Mouse (Mus musculus) spleen, embryonic (tissue): Measurements from ENCODE around the gene Mpv17l2.

Experiments
- CTCF ChIA-PET: fragments of 350-600 bp; sonication (Branson Sonifier 250); formaldehyde crosslinking; loops from one replicate; lab custom pipeline; 2022; lab: Charles Lee

The Mpv17l2 gene

GRCm38 (mm10) chr8:70791975-70792691, 31.4 kb upstream of the Mpv17l2 start:
- CTCF ChIA-PET, result interaction anchor here (1.0 to 1.2 kb wide), 2 partner anchors 18 to 29 kb away, joined by 3 read pairs; no protein-coding TSS in a partner anchor

DNA sequence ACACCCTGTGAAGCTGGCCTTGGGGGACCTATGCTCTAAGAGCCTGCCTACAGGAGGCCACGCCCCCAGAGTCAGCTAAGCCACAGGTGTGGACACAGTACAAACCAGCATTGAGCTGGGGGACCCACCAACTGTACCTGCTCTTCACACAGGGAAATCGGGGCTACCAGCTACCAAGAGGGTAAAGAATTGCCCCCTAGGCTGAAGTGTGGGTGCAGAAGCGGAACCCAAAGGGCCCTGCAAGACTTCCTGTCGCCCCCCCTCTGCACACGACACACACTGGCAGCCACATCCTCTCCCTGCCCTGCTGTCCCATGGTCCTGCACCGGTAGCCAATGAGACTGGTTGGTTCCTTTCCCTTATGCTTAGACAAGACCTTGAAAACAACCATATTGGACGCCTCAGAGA, 30.6 kb upstream of the Mpv17l2 start:
- CTCF ChIA-PET, result interaction anchor here (1.0 to 1.5 kb wide), 3 partner anchors 11 to 28 kb away, joined by 3 to 5 read pairs (median 3); partner anchors contain the start of gene Pik3r2

GRCm38 (mm10) chr8:70790846-70791245, 30.1 kb upstream of the Mpv17l2 start:
- CTCF ChIA-PET, result interaction anchor here (1.0 to 1.5 kb wide), 4 partner anchors 12 to 27 kb away, joined by 3 to 5 read pairs (median 3); partner anchors contain the start of gene Pik3r2

DNA sequence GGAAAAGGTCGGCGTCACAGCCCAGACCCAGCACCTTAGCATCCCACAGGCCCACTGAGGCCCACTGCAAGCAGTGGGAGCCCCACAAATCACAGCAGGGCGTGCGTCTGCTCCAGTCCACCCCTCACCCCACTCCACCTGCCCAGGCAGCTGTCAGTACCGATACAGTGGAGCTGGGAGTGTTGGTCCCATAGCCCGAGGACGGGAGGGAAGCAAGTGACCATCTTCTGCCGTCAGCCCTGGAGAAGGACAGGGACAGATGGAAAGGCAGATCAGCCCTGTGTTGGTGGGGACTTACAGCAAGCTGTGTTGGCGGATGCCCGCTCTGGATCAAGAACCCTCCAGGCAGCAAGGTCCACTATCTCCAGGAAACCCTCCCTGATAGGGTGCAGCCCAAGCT, 28.3 kb upstream of the Mpv17l2 start:
- CTCF ChIA-PET, result no interaction called here

DNA sequence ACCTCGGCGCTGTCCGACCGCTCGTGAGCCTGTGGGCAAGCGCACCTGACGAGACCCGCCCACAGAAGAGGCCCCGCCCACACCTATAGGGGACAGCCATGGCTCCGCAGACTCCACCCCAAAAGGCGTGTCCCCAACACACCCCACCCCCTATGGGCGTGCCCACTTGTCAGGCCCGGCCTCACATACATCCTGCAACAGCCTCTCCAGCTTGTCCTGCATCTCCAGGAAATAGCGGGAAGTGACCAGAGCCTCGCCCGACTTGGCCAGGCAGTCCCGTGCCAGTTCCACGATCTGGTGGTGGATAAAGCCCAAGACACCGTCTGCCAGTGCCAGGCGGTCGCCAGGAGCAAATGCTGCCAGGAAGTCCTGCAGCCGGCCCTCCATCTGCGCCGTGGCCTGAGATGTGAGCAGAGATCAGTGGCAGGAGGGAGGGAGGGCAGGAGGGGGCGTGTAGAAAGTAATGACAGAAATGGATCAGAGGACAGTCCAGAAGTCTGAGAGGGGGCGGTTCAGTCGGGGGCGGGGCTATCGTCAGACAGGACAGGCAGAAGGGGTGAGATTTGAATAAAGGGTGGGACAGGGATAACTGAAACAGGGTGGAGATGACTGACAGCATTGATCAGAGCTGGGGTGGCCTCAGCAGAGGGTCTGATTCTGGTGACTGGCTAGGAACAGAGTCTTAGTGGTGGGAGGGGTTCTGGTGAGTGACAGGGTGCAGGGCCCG, 27.4 kb upstream of the Mpv17l2 start:
- CTCF ChIA-PET, result interaction anchor here (1.4 kb wide), 1 partner anchor 16 kb away, joined by 3 read pairs; no protein-coding TSS in a partner anchor

GRCm38 (mm10) chr8:70787051-70787445, 26.3 kb upstream of the Mpv17l2 start:
- CTCF ChIA-PET, result interaction anchor here (1.4 kb wide), 1 partner anchor 17 kb away, joined by 3 read pairs; no protein-coding TSS in a partner anchor

GRCm38 (mm10) chr8:70786291-70787050, 25.7 kb upstream of the Mpv17l2 start:
- CTCF ChIA-PET, result interaction anchor here (1.4 kb wide), 1 partner anchor 17 kb away, joined by 3 read pairs; no protein-coding TSS in a partner anchor

GRCm38 (mm10) chr8:70780093-70780492, 19.3 kb upstream of the Mpv17l2 start:
- CTCF ChIA-PET, result no interaction called here

GRCm38 (mm10) chr8:70776496-70777444, 16.0 kb upstream of the Mpv17l2 start, which contains the start of gene Pik3r2:
Gene Pik3r2, minus strand, starts transcription at chr8:70776713.
- CTCF ChIA-PET, result interaction anchor here (1.4 kb wide), 2 partner anchors 14 to 18 kb away, joined by 3 to 5 read pairs; no protein-coding TSS in a partner anchor

GRCm38 (mm10) chr8:70775851-70776495, 15.2 kb upstream of the Mpv17l2 start:
- CTCF ChIA-PET, result no interaction called here

GRCm38 (mm10) chr8:70775227-70775626, 14.5 kb upstream of the Mpv17l2 start:
- CTCF ChIA-PET, result no interaction called here

DNA sequence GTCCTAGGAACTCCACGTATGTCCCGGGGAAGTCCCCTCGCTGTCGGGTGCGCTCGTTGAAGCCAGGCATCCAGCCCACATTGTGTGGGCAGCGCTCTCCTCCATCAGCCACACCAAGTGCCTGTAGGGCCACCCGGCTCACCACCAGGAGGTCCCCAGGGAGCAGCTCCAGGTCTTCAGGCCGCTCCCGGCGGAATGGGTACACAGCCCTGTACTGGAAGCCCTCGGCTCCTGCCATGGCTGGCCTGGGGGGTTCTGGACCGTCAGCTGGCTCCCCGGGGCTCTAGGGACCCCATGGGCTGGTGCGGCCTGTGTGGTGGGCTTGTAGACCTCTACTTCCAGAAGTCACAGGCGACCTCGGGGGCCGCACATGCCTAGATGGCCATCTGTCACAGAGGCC, 14.0 kb upstream of the Mpv17l2 start:
- CTCF ChIA-PET, result interaction anchor here (1.0 kb wide), 1 partner anchor 18 kb away, joined by 3 read pairs; no protein-coding TSS in a partner anchor

- CTCF ChIA-PET, result interaction anchor here (1.0 kb wide), 1 partner anchor 19 kb away, joined by 3 read pairs; no protein-coding TSS in a partner anchor
Measured at GRCm38 (mm10) chr8:70773833-70774232, 13.1 kb upstream of the Mpv17l2 start.

- CTCF ChIA-PET, result no interaction called here
Measured at GRCm38 (mm10) chr8:70773410-70773809, 12.7 kb upstream of the Mpv17l2 start.

DNA sequence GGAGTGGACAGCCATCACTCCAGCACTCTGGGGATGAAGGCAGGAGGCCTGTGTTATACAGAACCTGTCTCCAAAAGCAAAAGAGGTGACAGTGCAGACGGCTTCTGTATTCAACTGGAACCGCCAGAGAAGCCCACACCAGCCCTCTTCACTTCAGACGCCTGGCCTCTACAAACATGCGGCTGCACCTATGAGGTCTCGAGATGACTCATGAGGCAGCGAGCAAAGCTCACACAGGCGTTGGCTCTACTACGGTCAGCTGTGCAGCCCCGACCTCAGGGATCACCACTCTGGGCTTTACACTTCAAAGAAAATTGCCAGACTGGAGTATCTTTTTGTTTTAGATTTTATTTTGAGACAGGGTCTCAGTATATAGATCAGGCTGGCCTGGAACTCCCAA, 12.1 kb upstream of the Mpv17l2 start:
- CTCF ChIA-PET, result interaction anchor here (2.0 kb wide), 1 partner anchor 10 kb away, joined by 6 read pairs; no protein-coding TSS in a partner anchor

DNA sequence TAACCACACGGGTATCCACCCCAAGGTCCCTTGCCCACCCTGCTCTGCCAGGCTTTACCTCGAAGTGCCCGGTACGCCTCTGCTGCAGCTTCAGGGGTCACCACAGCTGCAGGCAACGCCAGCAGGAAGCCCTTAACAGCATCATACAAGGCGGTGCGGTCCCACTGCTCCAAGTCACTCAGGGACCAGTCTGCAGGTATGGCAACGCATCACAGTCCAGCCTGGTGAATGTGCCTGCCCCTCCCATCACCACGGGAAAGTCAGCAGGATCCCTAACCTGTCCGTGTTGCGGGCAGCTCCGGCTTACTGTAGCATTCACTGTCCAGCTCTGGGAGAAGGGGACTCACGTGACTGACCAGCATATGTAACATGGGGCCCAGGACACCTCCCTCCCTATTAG, 11.3 kb upstream of the Mpv17l2 start:
- CTCF ChIA-PET, result interaction anchor here (0.6 to 2.0 kb wide), 2 partner anchors 9 to 13 kb away, joined by 6 read pairs; no protein-coding TSS in a partner anchor

DNA sequence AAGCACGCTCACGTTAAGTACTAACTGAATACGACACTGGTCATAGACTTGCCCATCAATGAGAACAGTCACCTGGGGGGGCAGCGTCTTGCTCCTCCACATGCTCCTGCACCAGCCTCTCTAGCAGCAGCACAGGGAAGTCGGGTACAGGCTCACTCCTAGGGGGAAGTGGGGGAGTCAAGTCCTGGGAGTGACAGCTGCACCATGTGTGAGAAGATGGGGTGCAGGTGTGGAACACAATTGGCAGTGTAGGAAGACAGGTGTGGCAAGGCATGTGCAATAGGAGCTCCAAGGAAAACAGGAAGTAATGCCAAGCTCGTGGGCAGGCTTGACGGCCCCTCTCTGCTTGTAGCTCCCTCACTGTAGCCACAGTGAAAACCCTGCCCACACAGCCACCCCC, 10.5 kb upstream of the Mpv17l2 start:
- CTCF ChIA-PET, result interaction anchor here (2.0 kb wide), 1 partner anchor 8 kb away, joined by 6 read pairs; no protein-coding TSS in a partner anchor

GRCm38 (mm10) chr8:70770748-70771147, 10.0 kb upstream of the Mpv17l2 start:
- CTCF ChIA-PET, result interaction anchor here (0.6 kb wide), 1 partner anchor 903 kb away, joined by 6 read pairs; no protein-coding TSS in a partner anchor

DNA sequence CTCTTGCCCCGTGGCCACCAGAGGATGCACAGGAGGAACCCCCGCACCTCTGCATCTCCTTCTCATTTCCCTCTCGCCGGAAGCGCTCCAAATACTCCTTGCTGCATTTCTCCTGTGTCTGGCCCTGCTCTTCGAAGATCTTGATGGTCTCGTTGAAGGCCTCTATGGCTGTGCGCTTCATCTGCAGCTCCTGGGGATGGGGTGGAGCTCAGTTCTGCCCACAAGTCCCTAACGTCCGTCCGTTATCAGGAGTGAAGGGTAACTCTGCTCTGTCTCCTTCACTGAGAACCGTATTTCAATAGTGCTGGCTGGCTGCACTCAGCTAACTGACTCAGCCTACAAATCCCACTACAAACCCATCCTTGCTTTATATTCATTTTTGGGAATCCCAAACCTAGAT, 9.1 kb upstream of the Mpv17l2 start:
- CTCF ChIA-PET, result interaction anchor here (0.6 kb wide), 1 partner anchor 902 kb away, joined by 6 read pairs; no protein-coding TSS in a partner anchor
